Mouse (Mus musculus) left cerebral cortex, adult 2 months (tissue): Measurements from ENCODE around the gene Coro1b. TPM values are rescaled to one million over a fixed set of nuclear protein-coding genes. Genes with fewer than 3 reads are reported as not detected.
"Not testable (repeated sequence)": the region's sequence is repeated elsewhere in the genome, so short reads cannot be mapped to it uniquely, and the experiment has no call there.

ENCODE experiments used
- DNase-seq, 2 experiments: peaks; one replicate each; pipeline ENCODE4 v3.0.0; 2021 to 2022; ENCODE audit warnings: low spot score in 2 of 2, mixed read lengths in 1 of 2; ENCODE audit errors: extremely low spot score in 1 of 2
- H3K27ac ChIP-seq: fragments of 200-600 bp; 2 replicates; pipeline ENCODE4 v1.8.1; 2022
- H3K4me3 ChIP-seq: fragments of 200-600 bp; 2 replicates; pipeline ENCODE4 v1.8.1; 2022
- CTCF ChIP-seq: fragments of 200-600 bp; IDR thresholded peaks from 2 replicates; pipeline ENCODE4 v1.8.1; 2022; ENCODE audit warnings: antibody characterized with exemption, mild to moderate bottlenecking, moderate library complexity
- intact Hi-C: fragments of 180-260 bp; cut with DNase I; formaldehyde crosslinking; loops from one replicate; pipeline ENCODE4 v1.15.1; 2025
- total RNA-seq, 2 experiments: library from RNA; stranded (reverse); gene quantifications; 2 replicates each; pipeline ENCODE4 v1.2.3; 2021

The Coro1b gene
- total RNA-seq, 2 experiments from 2014 or later = 72.6 to 82.2 TPM

DNA sequence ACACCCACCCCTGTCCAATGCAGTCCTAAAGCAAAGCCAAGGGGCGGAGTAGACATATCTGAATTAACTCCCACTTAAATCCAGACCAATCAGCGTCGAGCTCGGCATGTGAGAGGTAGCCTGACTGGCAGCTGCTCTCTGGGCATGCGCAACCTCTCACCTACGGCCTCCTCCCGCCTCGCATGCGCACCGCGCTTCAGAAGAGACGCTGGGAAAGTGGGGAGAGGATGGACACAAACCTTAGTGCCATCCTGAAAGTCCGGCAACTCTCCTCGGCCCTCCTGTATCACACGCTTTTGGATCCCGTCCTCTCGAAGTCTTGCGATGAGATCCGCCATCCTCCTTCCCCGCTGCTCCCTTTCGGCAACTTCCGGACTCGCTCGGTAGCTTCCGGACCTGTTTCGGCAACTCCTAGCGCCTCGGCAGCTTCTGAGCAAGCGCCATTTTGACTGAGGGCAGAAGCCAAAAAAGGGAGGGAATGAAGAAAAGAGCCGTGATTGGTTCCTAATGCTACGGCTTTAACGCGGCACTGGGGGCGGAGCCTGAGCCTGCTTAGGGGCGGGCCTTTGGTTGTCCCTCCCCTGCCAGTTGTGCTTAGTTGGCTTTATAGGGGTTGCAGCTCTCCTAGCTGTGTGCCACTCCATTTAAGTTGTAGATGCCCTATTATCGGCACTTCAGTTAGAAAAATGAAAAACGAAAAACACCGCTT is 27.2 kb upstream of the Coro1b start:
- TF ChIP-seq CTCF = no peak
- intact Hi-C loops = no loop called here
- H3K27ac ChIP-seq = peak overlapping the region; percentile 97

DNA sequence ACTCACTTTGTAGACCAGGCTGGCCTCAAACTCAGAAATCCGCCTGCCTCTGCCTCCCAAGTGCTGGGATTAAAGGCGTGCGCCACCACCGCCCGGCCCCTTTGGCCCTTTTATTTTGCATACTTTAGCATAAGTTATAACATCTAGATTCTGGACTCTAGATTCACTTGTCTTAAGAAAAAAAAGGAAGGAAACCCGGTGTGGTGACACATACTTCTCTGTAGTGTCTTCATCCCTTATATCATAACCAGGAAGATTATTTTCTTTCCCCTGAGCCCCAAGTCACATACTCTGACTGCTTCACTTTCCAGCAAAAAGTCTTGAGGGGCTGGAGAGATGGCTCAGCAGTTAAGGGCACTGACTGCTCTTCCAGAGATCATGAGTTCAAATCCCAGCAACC is 26.5 kb upstream of the Coro1b start:
- DNase-seq, H3K4me3 ChIP-seq, intact Hi-C loops: not testable (repeated sequence)
- H3K27ac ChIP-seq = peak overlapping the region; percentile 34; the same call in 1 of the 2 replicates

More for the DNA sequence above, 27.2 kb upstream of the Coro1b start:
- H3K4me3 ChIP-seq = peak overlapping the region; percentile 55
- DNase-seq = peak; percentile 96

- intact Hi-C loops = no loop called here
- no peak for DNase-seq
- no peak overlapping the region; the same call in 1 of the 2 replicates for H3K27ac ChIP-seq
- H3K4me3 ChIP-seq = no peak overlapping the region
- TF ChIP-seq CTCF = no peak
Observed at GRCm38 (mm10) chr19:4122411-4123370, 25.7 kb upstream of the Coro1b start.

GRCm38 (mm10) chr19:4124432-4124831 is 24.0 kb upstream of the Coro1b start:
- Histone ChIP-seq H3K27ac (no peak overlapping the region), H3K4me3 (no peak overlapping the region)
- intact Hi-C loops = no loop called here
- no peak for DNase-seq
- TF ChIP-seq CTCF = no peak

DNA sequence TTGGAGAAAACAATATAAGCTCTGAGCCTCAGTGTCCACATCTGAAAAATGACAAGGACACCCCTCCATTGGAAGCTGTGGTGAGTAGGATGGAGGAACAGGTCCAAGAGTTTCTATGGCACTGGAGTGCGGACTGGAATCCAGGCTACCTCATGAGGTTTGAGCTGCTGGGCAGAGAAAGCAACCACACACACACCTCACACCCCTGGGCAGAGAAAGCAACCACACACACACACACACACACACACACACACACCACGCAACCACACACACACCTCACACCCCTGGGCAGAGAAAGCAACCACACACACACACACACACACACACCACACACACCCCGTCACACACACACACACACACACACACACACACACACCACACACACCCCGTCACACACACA is 23.2 kb upstream of the Coro1b start:
- not testable (repeated sequence) for DNase-seq
- Histone ChIP-seq H3K4me3 (peak overlapping the region; percentile 25), H3K27ac (peak overlapping the region; percentile 55)
- intact Hi-C loops = loop anchor here (1.0 kb wide), 1 partner anchor 106 kb away; the partner anchor contains the start of gene Pold4

DNA sequence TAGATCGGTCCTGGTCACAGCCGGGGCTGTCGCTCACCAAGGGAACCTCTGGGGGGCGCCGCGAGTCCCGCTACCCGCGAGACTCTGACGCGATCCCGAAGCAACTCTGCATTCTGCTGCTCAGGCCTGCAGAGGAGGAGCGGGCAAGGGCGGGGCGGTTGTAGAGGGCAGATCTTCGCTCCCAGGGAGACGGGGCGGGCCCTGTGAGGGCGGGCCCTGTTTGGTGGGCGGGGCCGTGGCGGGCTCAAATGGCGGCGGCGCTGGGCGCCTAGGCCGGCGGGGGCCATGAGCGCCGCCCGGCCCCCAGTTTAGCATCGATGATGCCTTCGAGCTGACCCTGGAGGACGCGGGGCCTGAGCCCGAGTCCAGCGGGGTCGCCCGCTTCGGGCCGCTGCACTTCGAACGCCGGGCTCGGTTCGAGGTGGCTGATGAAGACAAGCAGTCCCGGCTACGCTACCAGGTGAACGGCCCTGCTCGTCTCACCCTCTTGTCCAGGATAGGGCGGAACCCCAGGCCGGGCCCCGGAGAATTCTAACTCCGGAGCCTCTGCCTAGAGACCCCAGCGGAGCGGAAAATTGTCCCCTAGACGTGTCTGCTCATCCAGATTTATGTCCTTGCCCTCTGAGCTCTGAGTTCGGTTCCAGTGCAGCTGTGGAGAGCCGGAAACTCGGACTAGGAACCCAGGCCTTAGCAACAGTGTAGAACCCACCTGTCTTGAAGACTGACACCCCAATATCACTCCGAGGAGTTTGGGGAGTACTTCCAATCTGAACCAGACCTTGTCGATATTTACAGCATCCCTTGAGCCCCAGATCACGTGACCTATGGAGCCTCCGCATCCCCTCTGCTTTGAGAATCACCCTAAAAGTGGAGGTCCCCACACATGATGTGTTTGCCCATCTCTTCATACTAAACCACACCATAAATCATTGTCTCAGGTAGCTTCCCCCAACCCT is 22.4 kb upstream of the Coro1b start, which contains the start of gene Aip:
Gene Aip (minus strand): TSS at position 118 of the 956 bp plus-strand sequence.
- intact Hi-C loops = loop anchor here (1.0 kb wide), 1 partner anchor 105 kb away; the partner anchor contains the start of gene Pold4
- H3K27ac ChIP-seq = peak within 1 kb of the TSS; percentile 81
- DNase-seq = peak; percentile 97 to 98
- peak; percentile 58 for TF ChIP-seq CTCF
- peak within 1 kb of the TSS; percentile 55 for H3K4me3 ChIP-seq

- no peak for TF ChIP-seq CTCF
- intact Hi-C loops = no loop called here
- DNase-seq = no peak
- Histone ChIP-seq H3K27ac (peak overlapping the region; percentile 81; the same call in 1 of the 2 replicates), H3K4me3 (peak overlapping the region; percentile 55)
Observed at GRCm38 (mm10) chr19:4126759-4127495, 21.5 kb upstream of the Coro1b start.

DNA sequence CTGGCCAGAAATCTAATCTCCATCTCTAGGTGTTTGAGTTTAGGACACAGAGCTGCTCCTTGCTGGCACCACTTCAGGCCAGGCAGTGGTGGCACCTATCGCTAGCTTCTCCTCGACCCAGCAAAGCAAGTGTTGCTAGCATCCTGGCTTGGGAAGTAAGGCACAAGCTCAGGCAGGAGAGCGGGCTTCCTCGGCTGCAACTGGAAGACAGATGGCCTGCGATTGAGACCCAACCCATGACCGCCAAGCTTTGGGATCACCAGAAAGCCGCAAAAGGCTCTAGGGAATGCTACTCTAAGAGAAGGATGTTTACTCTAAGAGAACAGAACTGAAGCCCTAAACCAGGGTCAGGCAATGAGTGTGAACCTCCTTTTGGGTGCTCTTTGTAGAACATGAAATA is 19.0 kb upstream of the Coro1b start:
- no peak for TF ChIP-seq CTCF
- Histone ChIP-seq H3K4me3 (no peak overlapping the region), H3K27ac (no peak overlapping the region)
- DNase-seq = no peak
- intact Hi-C loops = no loop called here

- no peak for TF ChIP-seq CTCF
- intact Hi-C loops = no loop called here
- H3K27ac ChIP-seq = no peak overlapping the region
- no peak for DNase-seq
- no peak overlapping the region for H3K4me3 ChIP-seq
Observed at GRCm38 (mm10) chr19:4130106-4130505, 18.3 kb upstream of the Coro1b start.

DNA sequence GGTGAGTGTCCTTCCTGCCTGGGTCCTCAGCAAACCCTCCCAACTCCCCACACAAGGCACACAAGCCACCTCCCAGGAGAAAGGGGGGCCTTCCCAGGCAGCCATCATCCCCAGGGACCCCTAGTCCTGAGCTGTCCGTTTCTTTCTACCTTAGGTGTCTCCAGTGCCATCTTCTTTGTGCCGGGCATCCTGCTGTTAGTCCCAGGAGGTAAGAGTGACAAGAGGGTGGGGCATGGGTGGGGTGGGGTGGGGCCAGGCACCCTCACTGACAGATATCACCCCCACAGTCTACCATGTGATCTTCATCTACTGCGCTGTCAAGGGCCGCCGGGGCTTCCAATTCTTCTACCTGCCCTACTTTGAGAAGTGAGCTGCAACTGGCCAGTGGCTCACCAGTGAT is 17.3 kb upstream of the Coro1b start:
- no peak for DNase-seq
- intact Hi-C loops = no loop called here
- H3K27ac ChIP-seq = no peak overlapping the region
- no peak overlapping the region for H3K4me3 ChIP-seq
- no peak for TF ChIP-seq CTCF

GRCm38 (mm10) chr19:4131768-4132167 is 16.7 kb upstream of the Coro1b start:
- intact Hi-C loops = no loop called here
- H3K4me3 ChIP-seq = no peak overlapping the region
- TF ChIP-seq CTCF = peak; percentile 9; the same call in 1 of the 2 replicates
- DNase-seq = no peak
- H3K27ac ChIP-seq = no peak overlapping the region
